Mouse (Mus musculus): ENCODE data around the gene Ankrd35.

Gene Ankrd35

DNA sequence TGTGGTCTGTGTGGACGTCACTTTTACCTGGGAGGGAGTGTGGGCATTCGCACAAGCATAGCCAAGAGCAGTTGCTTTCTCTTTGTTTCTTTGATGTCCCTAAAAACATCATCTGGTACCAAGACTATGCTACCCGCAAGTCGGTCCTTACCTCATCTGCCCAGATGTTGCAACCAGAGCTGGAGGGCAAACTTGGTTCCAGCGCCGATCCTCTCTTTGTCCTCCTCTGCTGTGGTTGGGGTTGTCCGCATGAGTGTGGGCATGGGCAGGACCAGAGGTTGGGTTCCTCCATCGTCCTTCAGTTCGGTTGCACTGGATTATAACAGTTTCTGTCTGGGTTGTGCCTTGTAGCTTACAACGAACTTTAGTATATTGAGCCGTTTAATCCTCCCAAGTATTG, 36.3 kb downstream of the Ankrd35 start:
- DNase-seq (ENCODE audit: low read depth) = no peak

DNA sequence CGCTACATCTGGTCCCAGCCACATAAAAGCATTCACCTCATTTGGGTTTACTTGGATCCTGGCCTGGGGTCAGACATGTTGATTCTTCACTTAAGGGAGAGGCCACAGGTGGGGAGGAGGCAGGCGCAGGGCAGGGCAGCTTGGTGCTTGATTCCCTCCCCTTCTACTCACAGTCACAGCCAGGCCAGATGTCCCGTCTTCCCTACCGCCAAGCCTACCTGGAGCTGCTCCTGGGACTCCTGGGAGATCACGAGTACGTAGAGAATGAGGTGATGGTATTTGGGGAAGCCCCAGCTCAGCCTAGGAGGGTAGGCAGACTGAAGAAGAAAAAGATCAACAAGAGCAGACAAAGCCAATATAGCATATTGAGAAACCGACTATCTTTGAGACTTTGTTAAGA, 37.1 kb downstream of the Ankrd35 start:
- no peak for DNase-seq (ENCODE audit: low read depth)

DNA sequence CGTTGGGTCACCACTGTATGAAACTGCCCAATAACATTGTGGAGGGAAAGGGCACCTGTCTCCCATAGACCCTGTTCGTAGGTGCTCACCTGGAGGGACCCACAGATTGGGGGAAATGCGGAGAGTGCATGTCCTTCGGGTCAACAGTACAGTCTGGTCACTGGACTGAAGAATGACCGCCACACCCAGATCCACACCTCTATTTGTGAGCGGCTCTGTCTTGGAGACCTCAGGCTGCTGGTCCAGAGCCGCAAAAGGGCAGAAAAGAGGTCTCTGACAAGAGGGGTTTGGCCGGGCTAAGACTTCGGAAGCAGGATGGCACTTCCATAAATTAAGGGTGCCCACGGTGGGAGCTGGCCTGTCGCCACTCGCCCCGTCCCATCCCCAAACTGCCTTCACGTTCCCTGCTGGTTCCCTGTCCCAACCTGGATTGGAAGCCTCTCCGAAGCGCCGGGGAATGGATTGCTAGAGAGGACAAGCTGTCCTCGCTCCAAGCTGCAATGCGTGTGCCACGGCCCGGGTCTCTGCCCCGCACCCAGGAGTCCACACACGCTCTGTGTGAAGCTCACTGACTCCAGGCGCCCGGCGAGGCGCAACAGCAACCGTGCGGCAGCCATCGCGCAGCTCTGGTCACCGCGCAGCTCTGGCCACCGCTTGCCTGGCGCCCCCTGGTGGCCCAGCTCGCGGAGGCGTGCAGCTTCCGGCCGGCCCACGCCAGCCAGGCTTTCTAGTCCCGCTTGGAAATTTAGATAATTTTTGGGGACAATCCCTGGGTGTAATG, 38.2 kb downstream of the Ankrd35 start, which contains the start of gene Nudt17:
TSS of gene Nudt17 (minus strand) at position 660 of the 781 bp plus-strand sequence.
- peak; percentile 87 for DNase-seq (ENCODE audit: low read depth)

DNA sequence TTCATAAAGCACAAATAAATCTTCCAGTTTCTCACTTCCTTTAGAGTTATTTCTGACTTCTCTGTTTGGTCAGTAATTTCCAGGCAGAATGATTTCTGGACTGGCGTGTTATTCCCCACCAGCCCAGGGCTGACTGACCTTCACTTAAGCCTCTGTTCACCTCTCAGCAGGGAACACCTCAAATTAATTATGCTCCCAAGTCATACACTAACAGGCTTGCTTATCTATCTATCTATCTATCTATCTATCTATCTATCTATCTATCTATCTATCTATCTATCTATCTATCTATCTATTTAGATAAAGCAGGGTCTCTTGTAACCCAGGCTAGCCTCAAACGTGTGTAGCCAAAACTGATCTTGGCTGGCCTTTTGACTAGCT, 38.7 kb downstream of the Ankrd35 start:
- DNase-seq (ENCODE audit: low read depth) = no peak

DNA sequence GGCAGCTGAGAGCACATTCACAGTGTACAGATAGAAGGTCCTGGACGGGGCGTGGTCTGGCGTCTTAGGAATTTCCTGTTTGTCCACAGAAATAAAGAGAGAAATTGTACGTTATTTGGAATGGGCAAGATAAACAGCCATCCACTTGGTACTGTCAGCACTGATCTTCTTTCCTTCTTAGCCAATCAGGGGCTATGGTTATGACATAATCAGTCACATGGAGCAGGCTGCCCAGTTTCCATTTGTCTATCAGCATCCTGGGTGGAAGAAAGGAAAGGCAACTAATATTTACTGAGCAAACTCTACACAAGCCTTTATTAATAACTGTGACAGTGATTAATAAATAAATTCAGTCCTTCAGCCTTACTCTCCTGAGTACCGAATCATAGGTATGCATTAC, 44.4 kb downstream of the Ankrd35 start:
- DNase-seq (ENCODE audit: low read depth) = no peak

DNA sequence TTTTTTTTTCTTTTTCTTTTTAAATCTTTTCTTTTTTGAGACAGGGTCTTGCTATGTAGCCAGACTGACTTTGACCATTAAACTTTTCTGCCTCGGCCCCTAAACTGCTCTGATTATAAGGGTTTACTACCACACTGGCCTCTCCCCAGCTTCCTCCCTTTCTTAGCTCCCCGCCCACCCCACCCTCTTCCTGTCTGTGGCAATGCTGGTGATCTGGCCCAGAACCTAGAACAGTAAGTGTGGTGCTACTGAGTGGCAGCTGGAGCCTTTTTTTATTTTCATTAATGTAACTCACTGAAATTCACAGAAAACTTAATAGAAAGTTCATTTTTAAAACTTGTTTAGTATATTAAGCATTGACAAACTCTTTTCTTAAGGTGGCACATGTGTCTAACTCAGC, 45.9 kb downstream of the Ankrd35 start:
- no peak for DNase-seq (ENCODE audit: low read depth)

DNA sequence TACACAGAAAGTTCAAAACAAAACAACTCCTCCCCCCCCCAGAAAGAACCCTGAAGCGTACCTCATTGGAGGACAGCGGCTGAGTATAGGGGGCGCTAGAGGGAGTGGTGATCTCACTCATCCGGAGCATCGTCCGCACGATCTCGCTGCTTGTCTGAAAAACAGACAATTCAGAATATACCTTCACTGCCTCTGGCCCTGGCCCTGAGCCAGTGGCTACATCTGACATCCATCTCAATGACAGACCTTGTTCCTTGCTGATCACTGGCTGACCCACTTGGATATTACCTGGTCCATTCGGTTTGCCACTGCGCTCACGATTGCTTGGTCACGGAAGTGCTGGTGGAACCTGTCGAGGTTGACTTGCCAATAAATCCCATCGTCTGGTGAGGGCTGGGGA, 49.2 kb downstream of the Ankrd35 start:
- DNase-seq (ENCODE audit: low read depth) = peak; percentile 46

DNA sequence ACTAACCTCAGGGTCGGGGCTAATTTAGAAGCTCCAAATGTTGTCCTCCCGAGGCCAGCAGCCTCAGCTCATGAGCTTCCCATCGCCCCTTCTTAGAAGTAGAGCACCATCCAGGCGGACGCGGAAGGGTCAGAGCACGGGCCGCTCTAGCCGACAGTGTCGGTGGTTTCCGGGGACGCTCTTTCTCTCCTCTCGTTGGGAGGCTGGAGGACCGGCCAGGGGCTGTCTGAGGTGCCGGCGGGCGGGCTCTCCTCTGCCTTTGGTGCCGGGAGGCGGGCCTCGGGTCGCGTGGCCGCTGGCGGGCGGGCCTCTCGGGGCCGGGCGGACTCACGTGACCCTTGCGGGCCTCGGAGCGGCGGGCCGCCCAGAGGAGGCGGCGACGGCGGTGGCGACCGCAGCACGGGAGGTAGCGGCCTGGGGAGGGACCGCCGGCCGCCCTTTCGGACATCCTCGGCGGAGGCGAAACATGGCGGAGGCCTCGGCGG, 57.5 kb downstream of the Ankrd35 start, which contains the start of the genes Polr3c and Rnf115:
TSS of gene Polr3c (minus strand) at position 286 of the 485 bp plus-strand sequence.
TSS of gene Rnf115 (plus strand) at position 322 of the 485 bp plus-strand sequence.
- DNase-seq (ENCODE audit: low read depth) = peak; percentile 98

DNA sequence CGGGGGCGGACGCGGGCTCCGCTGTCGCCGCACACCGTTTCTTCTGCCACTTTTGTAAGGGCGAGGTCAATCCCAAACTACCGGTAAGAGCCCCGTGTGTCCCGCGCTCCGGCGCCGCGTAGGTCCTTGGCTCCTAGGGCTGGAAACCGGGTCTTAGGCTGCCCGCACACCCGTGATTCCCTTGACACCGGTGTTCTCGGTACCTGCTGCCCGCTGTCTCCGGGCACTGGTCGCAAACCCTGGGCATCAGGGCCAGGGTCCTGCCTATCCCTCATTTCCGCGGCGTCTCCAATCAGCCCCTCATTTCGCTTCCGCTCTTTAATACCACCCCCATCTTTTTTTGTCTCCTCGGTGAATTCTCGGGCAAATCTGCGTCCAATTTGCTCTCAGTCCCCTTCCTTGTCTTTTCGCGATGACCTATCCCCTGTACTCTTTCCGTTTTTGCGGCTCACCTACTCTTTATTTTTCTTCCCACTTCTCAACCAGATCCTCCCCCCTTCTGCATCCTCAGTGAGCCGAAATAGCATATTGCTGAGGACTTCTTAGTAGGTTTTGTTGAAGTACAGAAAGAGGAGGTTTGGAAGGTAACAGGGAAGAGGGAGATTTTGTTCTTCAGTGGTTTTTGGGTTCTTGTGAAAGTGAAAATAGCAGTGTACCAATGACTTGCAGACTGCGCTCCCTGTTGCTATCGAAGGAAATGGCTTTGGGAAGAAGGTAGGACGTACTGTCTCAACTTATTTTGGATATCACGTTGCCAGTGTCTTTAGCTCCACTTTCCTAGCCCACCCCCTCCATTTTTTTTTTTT, 58.1 kb downstream of the Ankrd35 start:
- DNase-seq (ENCODE audit: low read depth) = peak; percentile 54

DNA sequence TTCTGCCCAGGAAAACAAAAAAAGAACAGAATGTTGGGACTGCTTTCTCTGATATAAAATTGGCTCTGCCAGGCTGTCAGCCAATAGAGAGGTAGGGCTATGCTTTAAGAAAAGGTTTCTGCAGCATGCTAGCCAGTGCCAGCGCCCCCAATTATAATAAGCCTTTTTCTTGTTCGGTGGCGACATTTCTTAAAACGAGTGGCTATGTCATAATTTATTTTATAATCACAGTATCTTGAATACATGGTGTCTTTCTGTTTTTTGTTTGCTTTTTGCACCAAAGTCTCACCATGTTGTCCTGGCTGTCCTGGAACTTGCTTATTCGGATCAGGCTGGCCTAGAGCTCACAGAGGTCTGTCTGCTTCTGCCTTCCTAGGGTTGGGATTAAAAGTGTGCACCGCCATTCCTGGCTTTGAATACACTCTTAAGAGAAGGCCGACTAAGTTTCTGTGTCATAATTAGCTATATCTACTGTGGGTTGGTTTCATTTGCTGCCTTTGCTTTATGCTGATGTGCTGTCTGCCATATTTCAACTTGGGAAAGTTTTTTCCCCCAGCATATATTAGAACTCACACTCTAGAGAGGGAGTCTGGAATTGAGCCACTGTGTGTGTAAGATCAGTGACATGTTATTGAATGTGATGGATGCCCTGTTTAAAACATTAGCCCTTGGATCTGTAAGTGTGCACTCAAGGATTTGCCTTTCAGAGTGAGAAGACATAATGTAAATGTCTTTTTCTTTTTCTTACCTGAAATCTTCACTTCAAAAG, 58.9 kb downstream of the Ankrd35 start:
- DNase-seq (ENCODE audit: low read depth) = peak; percentile 60

DNA sequence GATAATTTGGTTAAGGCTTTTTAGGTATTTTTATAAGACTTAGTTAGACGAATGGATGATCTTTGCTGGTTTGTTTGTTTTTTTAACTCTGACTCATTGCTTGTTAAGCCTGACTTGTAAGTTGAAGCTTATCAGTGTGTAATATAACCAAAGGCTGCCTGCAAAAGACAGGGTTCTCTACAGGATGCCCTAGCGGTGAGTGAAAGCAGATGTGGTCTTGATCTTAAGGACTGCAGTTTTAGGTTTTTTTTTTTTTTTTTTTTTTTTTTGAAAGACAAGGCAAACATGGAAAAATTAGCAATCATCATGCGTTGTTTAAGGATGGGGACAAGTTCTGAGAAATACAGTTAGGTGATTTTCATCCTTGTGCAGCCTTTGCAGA, 59.5 kb downstream of the Ankrd35 start:
- DNase-seq (ENCODE audit: low read depth) = peak; percentile 73

DNA sequence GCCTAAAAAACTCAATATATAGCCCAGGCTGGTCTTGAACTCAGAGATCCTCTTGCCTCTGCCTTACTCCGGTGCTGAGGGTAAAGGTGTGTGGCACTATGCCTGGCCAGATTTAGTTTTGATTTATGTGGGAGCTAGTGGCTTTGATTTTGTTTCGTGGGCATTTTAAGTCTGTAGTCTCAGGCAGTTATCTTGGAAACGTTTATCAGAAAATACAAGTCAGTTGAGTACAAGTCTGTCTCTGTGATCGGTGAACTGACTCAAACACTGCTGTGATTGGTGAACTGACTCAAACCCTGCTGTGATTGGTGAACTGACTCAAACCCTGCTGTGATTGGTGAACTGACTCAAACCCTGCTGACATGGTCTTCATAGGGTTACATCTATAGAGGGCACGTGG, 60.9 kb downstream of the Ankrd35 start:
- no peak for DNase-seq (ENCODE audit: low read depth)

DNA sequence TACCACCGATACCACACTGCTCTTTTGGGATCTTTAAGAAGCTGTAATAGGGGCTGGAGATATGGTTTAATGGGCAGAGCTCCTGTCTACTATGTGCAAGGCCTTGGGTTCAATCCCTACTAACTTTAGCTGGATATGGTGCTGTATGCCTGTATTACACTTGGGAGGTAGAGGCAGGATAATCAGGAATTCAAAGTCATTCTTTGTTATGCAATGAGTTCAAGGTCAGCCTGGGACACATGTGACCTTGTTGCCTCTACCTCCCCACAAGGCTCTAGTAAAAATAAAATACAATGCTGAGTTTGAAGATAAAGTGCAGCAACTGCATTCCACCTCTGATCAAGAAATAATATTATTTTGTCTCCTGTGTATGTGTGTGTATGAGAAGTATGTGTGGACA, 64.1 kb downstream of the Ankrd35 start:
- no peak for DNase-seq (ENCODE audit: low read depth)

DNA sequence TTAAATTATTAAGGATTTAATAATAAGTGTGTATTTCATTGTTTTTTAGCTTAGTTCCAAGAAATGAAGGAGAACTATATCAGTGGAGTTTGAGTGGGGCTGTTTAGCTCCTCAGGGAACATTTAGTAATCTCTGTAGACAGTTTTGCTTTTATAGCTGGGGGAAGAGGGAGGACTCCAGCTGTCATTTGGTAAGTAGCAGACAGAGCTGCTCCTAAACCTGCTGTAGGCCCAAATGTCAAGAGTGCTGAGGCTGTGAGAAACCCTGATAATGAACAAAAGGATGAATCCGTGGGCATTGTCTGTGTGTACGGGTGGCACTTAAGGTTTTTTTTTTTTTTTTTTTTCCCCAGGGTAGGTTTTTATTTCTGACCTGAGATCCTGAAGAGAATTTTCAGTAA, 65.3 kb downstream of the Ankrd35 start:
- no peak for DNase-seq (ENCODE audit: low read depth)

DNA sequence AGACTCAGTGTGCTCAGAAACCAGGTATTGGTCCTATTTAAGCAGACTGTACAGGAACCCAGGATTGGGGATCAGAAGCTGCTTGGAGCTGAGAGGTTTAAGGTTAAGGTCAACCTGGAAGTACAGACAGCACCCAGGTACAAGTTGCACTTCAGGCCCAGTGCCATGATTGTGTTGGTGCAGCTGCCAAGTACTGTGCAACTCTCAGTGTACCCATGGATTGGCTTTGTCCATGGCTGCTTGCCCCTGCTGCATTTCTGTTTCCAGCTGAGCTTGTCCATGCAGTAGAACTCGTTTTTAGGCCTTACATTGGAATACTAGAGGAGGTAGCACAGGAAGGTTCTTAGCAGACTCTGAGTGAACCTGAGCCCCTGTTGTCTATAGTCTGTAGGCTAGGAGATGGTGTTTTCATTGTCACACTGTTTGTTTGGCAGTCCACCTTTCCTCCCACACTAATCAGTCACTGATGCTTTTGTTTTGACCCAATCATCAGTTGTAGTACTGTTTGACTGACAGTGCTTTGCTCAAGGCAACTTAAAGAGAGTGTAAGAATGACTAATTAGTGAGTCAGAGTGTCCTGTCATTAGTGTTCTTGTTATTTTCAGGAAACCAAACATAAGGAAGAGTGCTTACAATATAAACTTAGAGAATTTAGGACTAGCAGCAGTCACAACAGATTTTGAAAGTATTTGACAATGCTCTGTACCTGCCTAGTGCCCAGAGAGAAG, 67.2 kb downstream of the Ankrd35 start:
- no peak for DNase-seq (ENCODE audit: low read depth)

DNA sequence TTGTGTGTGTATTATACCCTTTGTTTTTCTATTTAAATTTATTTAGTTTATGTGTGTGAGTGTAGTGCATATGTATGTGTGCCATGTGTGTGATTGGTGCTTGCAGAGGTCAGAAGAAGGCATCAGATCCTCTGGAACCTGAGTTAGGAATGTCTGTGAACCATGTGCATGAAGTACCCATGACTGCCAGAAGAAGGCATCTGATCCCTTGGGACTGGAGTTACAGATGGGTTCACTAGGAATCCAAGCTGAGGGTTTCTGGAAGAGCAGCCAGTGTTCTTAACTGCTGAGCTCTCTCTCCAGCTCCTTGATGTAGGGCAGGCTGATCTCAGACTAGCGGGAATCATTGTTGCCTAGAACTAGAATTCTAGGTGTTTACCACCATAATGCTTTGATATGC, 68.1 kb downstream of the Ankrd35 start:
- DNase-seq (ENCODE audit: low read depth) = peak; percentile 32

DNA sequence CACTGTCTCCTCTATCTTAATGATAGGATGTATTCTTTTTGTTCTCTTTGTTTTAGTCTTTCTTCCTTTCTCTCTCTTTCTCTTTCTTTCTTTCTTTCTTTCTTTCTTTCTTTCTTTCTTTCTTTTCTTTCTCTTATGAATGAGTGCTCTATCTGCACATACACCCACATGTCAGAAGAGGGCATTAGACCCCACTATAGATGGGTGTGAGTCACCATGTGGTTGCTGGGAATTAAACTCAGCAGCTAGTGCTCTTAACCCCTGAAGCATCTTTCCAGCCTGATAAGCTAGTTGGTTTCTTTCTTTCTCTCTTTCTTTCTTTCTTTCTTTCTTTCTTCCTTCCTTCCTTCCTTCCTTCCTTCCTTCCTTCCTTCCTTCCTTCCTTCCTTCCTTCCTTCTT, 70.3 kb downstream of the Ankrd35 start:
- peak; percentile 41 for DNase-seq (ENCODE audit: low read depth)
